ENCODE assay signal across 18 mouse cellular contexts in genomic region chr10:110877851-110878250, GRCm38 (mm10). TPM values are rescaled to one million over a fixed set of nuclear protein-coding genes. Genes with fewer than 3 reads are reported as not detected.
A peak's percentile ranks its signal among the peaks of the same experiment; 100 is the strongest.
DNase-seq lines count a peak whose midpoint lies in the region; ATAC-seq and TF ChIP-seq lines count a peak whose summit lies in the region.
"Had no signal": no experiment of that assay in that cellular context is flagged by ENCODE, and none has a peak within 500 bp of the region (broad histone marks: within the 10 kb centered on the region; RNA-seq: fewer than 3 reads in every experiment).

No protein-coding gene starts in this region.

- 0 out of 2 replicates have a peak overlapping the region, but pooled peaks have one; percentile 5 for H3K27ac ChIP-seq in heart, embryonic 11.5 days (ENCODE audit: low read depth, low read length)
- peak overlapping the region; percentile 17; the same call in 1 of the 2 replicates for H3K27ac ChIP-seq in lung, postnatal 0 days (ENCODE audit: low read length)
- H3K27ac ChIP-seq: hindbrain, postnatal 0 days; layer of hippocampus, adult 2 months; liver, embryonic 14.5 days; stomach, embryonic 15.5 days had no signal

- intact Hi-C loops in heart, postnatal 25 days (cut with DNase I): no loop called here

- H3K9me3 ChIP-seq in heart, embryonic 11.5 days (replicated peaks; ENCODE audit: control insufficient read depth, low read length): no peaks in the 10 kb centered on the region
- no peaks in the 10 kb centered on the region for H3K9me3 ChIP-seq in lung, postnatal 0 days (ENCODE audit: low read length)
- H3K9me3 ChIP-seq: stomach, embryonic 15.5 days had no signal

- WGBS in heart, embryonic 11.5 days (ENCODE audit: insufficient replicate concordance): 49% methylated on average over 8 of the region's 8 CpGs
- 73% methylated on average over 8 of the region's 8 CpGs for WGBS in lung, postnatal 0 days

- no peak for DNase-seq in heart, postnatal 25 days (ENCODE audit: low spot score)
- no peak for DNase-seq in lung, postnatal 0 days (ENCODE audit: low spot score)
- no peak for DNase-seq in lung, adult 18-20 months
- DNase-seq in R1 (ENCODE audit: low read depth, low spot score): peak; percentile 71
- DNase-seq in frontal cortex, adult 2 months (ENCODE audit: extremely low spot score in 1 of 2, low spot score in 1 of 2): no peak
- DNase-seq: cerebellum, adult 9-10 months; forebrain, postnatal 0 days; kidney, postnatal 10 days; lung, postnatal 14 days; retina, postnatal 1 day had no signal

- no peak for TF ChIP-seq EP300 in lung, postnatal 0 days (IDR thresholded peaks at IDR 0.05)

- H3K27me3 ChIP-seq in heart, embryonic 11.5 days (ENCODE audit: control insufficient read depth, insufficient read depth, low read length): no peaks in the 10 kb centered on the region
- H3K27me3 ChIP-seq in lung, postnatal 0 days (replicated peaks; ENCODE audit: insufficient read depth, low read length): no peaks in the 10 kb centered on the region
- H3K27me3 ChIP-seq: stomach, embryonic 15.5 days had no signal

- H3K4me2 ChIP-seq in heart, embryonic 11.5 days: no peak overlapping the region; the same call in 1 of the 2 replicates
- H3K4me2 ChIP-seq in lung, postnatal 0 days (replicated peaks; ENCODE audit: low read depth, low read length): no peak overlapping the region
- H3K4me2 ChIP-seq: stomach, embryonic 15.5 days had no signal

- H3K4me1 ChIP-seq in heart, embryonic 11.5 days (ENCODE audit: control insufficient read depth, insufficient read depth, low read length): peaks cover 23% of the 10 kb centered on the region
- H3K4me1 ChIP-seq in lung, postnatal 0 days (ENCODE audit: insufficient read depth, low read depth, low read length): peaks cover 9% of the 10 kb centered on the region; the same call in 1 of the 2 replicates

- no peak for ATAC-seq in heart, embryonic 11.5 days (replicated peaks; ENCODE audit: insufficient number of reproducible peaks, low FRiP score, low TSS enrichment)
- no peak for ATAC-seq in lung, postnatal 0 days
- no peak for ATAC-seq in activated CD4-positive, CD25-positive, alpha-beta regulatory T cell, adult 4 months
- ATAC-seq: forebrain, postnatal 0 days; hindbrain, postnatal 0 days; intestine, postnatal 0 days; midbrain, embryonic 16.5 days had no signal

- no peak overlapping the region for H3K9ac ChIP-seq in heart, embryonic 11.5 days (ENCODE audit: low read depth, low read length)
- H3K9ac ChIP-seq in lung, postnatal 0 days (replicated peaks; ENCODE audit: low read depth): no peak overlapping the region
- H3K9ac ChIP-seq: forebrain, postnatal 0 days; liver, embryonic 14.5 days; stomach, embryonic 15.5 days had no signal

- H3K4me3 ChIP-seq in heart, embryonic 11.5 days (ENCODE audit: low read depth, low read length): no peak overlapping the region
- no peak overlapping the region for H3K4me3 ChIP-seq in lung, postnatal 0 days (ENCODE audit: low read depth, low read length)
- H3K4me3 ChIP-seq: layer of hippocampus, adult 2 months; stomach, embryonic 15.5 days had no signal

- H3K36me3 ChIP-seq in heart, embryonic 11.5 days (ENCODE audit: control insufficient read depth, insufficient read depth, low read length): no peaks in the 10 kb centered on the region
- no peaks in the 10 kb centered on the region for H3K36me3 ChIP-seq in lung, postnatal 0 days (ENCODE audit: insufficient read depth, low read length)
- H3K36me3 ChIP-seq: stomach, embryonic 15.5 days had no signal

- no peak for TF ChIP-seq CTCF in lung, postnatal 0 days (IDR thresholded peaks at IDR 0.05)

RNA-seq across cellular contexts. Expression of gene Csrp2, which starts 41.7 kb away (rescaled TPM):
- 430 and 458 TPM in 2 replicates for polyA plus RNA-seq in heart, embryonic 11.5 days (2014; fragmentation: Nextera tagmentation; extraction: Ambion mirVana)
- total RNA-seq in heart, postnatal 25 days (2021): 10 to 100 TPM; 54.6 to 60.7 TPM
- polyA plus RNA-seq in lung, postnatal 0 days (2015; fragmentation: Nextera tagmentation; extraction: Ambion mirVana): 124 and 131 TPM in 2 replicates
- polyA plus RNA-seq in frontal cortex, adult 2 months (2012; rRNA removed): 15.9 and 18.0 TPM in 2 replicates
- 1 to 10 TPM; 4.2 to 7.8 TPM for polyA plus RNA-seq in activated CD4-positive, CD25-positive, alpha-beta regulatory T cell, adult 4 months (2017; shearing (Covaris generic))
